Mouse (Mus musculus): Measurements from ENCODE around the gene Gm10322.

DNA sequence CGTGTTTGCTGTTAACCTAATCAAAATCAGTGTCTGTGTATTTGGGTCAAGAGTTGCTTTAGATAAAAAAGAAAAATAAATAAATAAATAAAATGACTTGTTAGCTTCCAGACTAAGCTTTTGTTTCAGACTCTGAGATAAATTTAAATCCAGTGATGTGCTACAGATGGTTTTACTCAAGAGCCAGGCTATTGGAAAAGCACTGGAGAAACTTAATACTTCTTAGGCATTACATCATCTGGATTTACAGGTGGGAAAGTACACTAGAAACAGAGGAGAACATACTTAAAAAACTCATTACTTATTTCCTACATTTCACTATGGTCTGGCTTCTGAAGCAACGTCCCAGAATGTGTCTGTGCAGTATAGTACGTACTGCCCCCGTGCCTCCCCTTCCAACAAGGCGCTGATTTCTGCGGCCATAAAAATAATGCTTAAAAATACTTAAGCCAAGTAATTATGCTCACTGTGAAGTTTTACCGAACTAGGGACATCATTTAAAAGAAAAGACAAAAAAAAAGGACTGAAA is 21.8 kb downstream of the Gm10322 start:
- TF ChIP-seq POLR2A (IDR thresholded peaks at IDR 0.05; ENCODE audit: insufficient read depth, low read depth, low read length) (no peak), CTCF (IDR thresholded peaks at IDR 0.05; ENCODE audit: insufficient read depth, low read depth, low read length) (no peak)

All from olfactory bulb, adult 2 months (tissue).